Mouse (Mus musculus) myocyte (in vitro differentiated cells): ENCODE measurements around the gene Tbc1d10c.

Experiments used
- CEBPB ChIP-seq: IDR thresholded peaks from 2 replicates; pipeline ENCODE4 v1.6.1; 2011; ENCODE audit warnings: mild to moderate bottlenecking, moderate library complexity; ENCODE audit not compliant: poor library complexity, insufficient read depth, severe bottlenecking
- E2F4 ChIP-seq: IDR thresholded peaks from one replicate; pipeline ENCODE4 v1.6.1; 2011; ENCODE audit warnings: mild to moderate bottlenecking, control low read depth, moderate library complexity; ENCODE audit not compliant: insufficient read depth
- MAX ChIP-seq: IDR thresholded peaks from one replicate; pipeline ENCODE4 v1.6.1; 2011; ENCODE audit warnings: low read depth, mild to moderate bottlenecking, control low read depth
- MYOD1 ChIP-seq, 3 experiments: IDR thresholded peaks; one replicate each; pipeline ENCODE4 v1.6.1; 2011; ENCODE audit warnings: control low read depth in 2 of 3, low read depth in 2 of 3, mild to moderate bottlenecking in 2 of 3, moderate library complexity in 1 of 3; ENCODE audit not compliant: insufficient read length in 2 of 3, control insufficient read depth in 1 of 3
- MYOG ChIP-seq, 3 experiments: IDR thresholded peaks; one replicate each; pipeline ENCODE4 v1.6.1; 2011; ENCODE audit warnings: control low read depth in 2 of 3, low read depth in 2 of 3, mild to moderate bottlenecking in 2 of 3; ENCODE audit not compliant: insufficient read length in 2 of 3, control insufficient read depth in 1 of 3, insufficient read depth in 1 of 3
- POLR2A ChIP-seq: IDR thresholded peaks from one replicate; pipeline ENCODE4 v1.6.1; 2011; ENCODE audit warnings: low read depth, mild to moderate bottlenecking, control low read depth, moderate library complexity; ENCODE audit not compliant: insufficient read length
- POLR2AphosphoS2 ChIP-seq: IDR thresholded peaks from one replicate; pipeline ENCODE4 v1.6.1; 2011; ENCODE audit warnings: low read depth, control low read depth; ENCODE audit not compliant: insufficient read length
- REST ChIP-seq: IDR thresholded peaks from one replicate; pipeline ENCODE4 v1.6.1; 2011; ENCODE audit warnings: mild to moderate bottlenecking, control low read depth, moderate library complexity; ENCODE audit not compliant: insufficient read depth, insufficient read length
- SRF ChIP-seq: IDR thresholded peaks from one replicate; pipeline ENCODE4 v1.6.1; 2011; ENCODE audit warnings: low read depth; ENCODE audit not compliant: control insufficient read depth, insufficient read length
- TCF12 ChIP-seq: IDR thresholded peaks from one replicate; pipeline ENCODE4 v1.6.1; 2011; ENCODE audit warnings: mild to moderate bottlenecking, control low read depth; ENCODE audit not compliant: poor library complexity, insufficient read depth, severe bottlenecking
- TCF3 ChIP-seq: IDR thresholded peaks from one replicate; pipeline ENCODE4 v1.6.1; 2011; ENCODE audit warnings: low read depth, control low read depth; ENCODE audit not compliant: insufficient read length
- USF1 ChIP-seq: IDR thresholded peaks from one replicate; pipeline ENCODE4 v1.6.1; 2011; ENCODE audit warnings: low read depth, mild to moderate bottlenecking, control low read depth, moderate library complexity

- TF ChIP-seq POLR2A (no peak), USF1 (no peak), MAX (no peak), TCF12 (no peak), E2F4 (no peak), MYOG (IDR thresholded peaks at IDR 0.05; ENCODE audit: control insufficient read depth in 1 of 3, insufficient read depth in 1 of 3, insufficient read length in 2 of 3, low read depth in 2 of 3) (no peak), REST (no peak), CEBPB (no peak), TCF3 (no peak), MYOD1 (IDR thresholded peaks at IDR 0.05; ENCODE audit: control insufficient read depth in 1 of 3, insufficient read length in 2 of 3, low read depth in 2 of 3) (no peak), POLR2AphosphoS2 (no peak), SRF (no peak)
These were observed 28.9 kb upstream of the Tbc1d10c start for GRCm38 (mm10) chr19:4219943-4220342.
